Mouse (Mus musculus) heart, embryonic 12.5 days (tissue): ENCODE results near the gene Sft2d1. TPM values are rescaled to one million over a fixed set of nuclear protein-coding genes. Genes with fewer than 3 reads are reported as not detected.
A peak's percentile ranks its signal among the peaks of the same experiment; 100 is the strongest.
"Not testable (repeated sequence)": the region's sequence is repeated elsewhere in the genome, so short reads cannot be mapped to it uniquely, and the experiment has no call there.

ENCODE experiments used
- ATAC-seq: fragments of 200-750 bp; cut with Nextera tagmentation; 2 replicates; pipeline ENCODE4 v1.8.0; 2017; ENCODE audit warnings: moderate TSS enrichment, moderate library complexity; ENCODE audit not compliant: insufficient number of reproducible peaks, low FRiP score
- H3K27ac ChIP-seq: fragments of 300-500 bp; sonication (generic); 2 replicates; pipeline ENCODE4 v1.5.1; 2016; ENCODE audit warnings: mild to moderate bottlenecking, moderate library complexity; ENCODE audit not compliant: poor library complexity, severe bottlenecking
- H3K27me3 ChIP-seq: fragments of 300-500 bp; sonication (generic); replicated peaks from 2 replicates; pipeline ENCODE4 v1.6.1; 2016; ENCODE audit warnings: mild to moderate bottlenecking, moderate library complexity
- H3K36me3 ChIP-seq: fragments of 300-500 bp; sonication (generic); 2 replicates; pipeline ENCODE4 v1.6.1; 2016; ENCODE audit warnings: mild to moderate bottlenecking, moderate library complexity
- H3K4me1 ChIP-seq: fragments of 300-500 bp; sonication (generic); replicated peaks from 2 replicates; pipeline ENCODE4 v1.6.1; 2016; ENCODE audit warnings: mild to moderate bottlenecking
- H3K4me2 ChIP-seq: fragments of 300-500 bp; sonication (generic); 2 replicates; pipeline ENCODE4 v1.6.1; 2016; ENCODE audit warnings: mild to moderate bottlenecking, moderate library complexity
- H3K4me3 ChIP-seq: fragments of 300-500 bp; sonication (generic); 2 replicates; pipeline ENCODE4 v1.5.1; 2016; ENCODE audit warnings: mild to moderate bottlenecking
- H3K9ac ChIP-seq: fragments of 300-500 bp; sonication (generic); 2 replicates; pipeline ENCODE4 v1.6.1; 2016; ENCODE audit warnings: mild to moderate bottlenecking, moderate library complexity
- H3K9me3 ChIP-seq: fragments of 300-500 bp; sonication (generic); replicated peaks from 2 replicates; pipeline ENCODE4 v1.6.1; 2016; ENCODE audit warnings: mild to moderate bottlenecking, moderate library complexity
- WGBS: fragments of 180-500 bp; shearing (Covaris S2); methylation state at CpG from one replicate; pipeline ENCODE4 v1.1.7; 2016; 5-methylcytosine and 5-hydroxymethylcytosine counted together
- polyA plus RNA-seq: library from polyadenylated mRNA; unstranded; fragments of >200 nt; fragmentation: Nextera tagmentation; extraction: Ambion mirVana; gene quantifications from 2 replicates; pipeline ENCODE4 v1.2.1, GENCODE M21; 2016

Gene Sft2d1
- 69.6 and 73.6 TPM in 2 replicates for polyA plus RNA-seq

GRCm38 (mm10) chr17:8310838-8311614 lies at the start of gene Sft2d1:
Gene Sft2d1 (plus strand): TSS chr17:8311102.
- Histone ChIP-seq H3K9ac (peak within 1 kb of the TSS; percentile 88), H3K4me3 (peak within 1 kb of the TSS; percentile 93), H3K4me1 (peaks cover 17% of the 10 kb centered on the region), H3K9me3 (no peaks in the 10 kb centered on the region), H3K27me3 (no peaks in the 10 kb centered on the region), H3K4me2 (peak within 1 kb of the TSS; percentile 78), H3K27ac (peak within 1 kb of the TSS; percentile 30; the same call in 1 of the 2 replicates), H3K36me3 (no peaks in the 10 kb centered on the region)
- WGBS, result under 1% methylated on average over 54 of the region's 54 CpGs
- ATAC-seq, result peak; percentile 94

GRCm38 (mm10) chr17:8264638-8265037 lies 46.3 kb upstream of the Sft2d1 start:
- H3K27me3 ChIP-seq, result peaks cover 23% of the 10 kb centered on the region
- not testable (repeated sequence) for H3K36me3 ChIP-seq, ATAC-seq, H3K4me2 ChIP-seq, H3K4me3 ChIP-seq, H3K27ac ChIP-seq, H3K9me3 ChIP-seq, H3K4me1 ChIP-seq, H3K9ac ChIP-seq
- whole genome bisulfite sequencing, result 14% methylated on average over 7 of the region's 7 CpGs

GRCm38 (mm10) chr17:8272054-8272749 lies 38.7 kb upstream of the Sft2d1 start:
- H3K4me1 ChIP-seq, result 0 out of 2 replicates have a peak, but pooled peaks cover 4% of the 10 kb centered on the region
- no peak for ATAC-seq
- no peaks in the 10 kb centered on the region for H3K9me3 ChIP-seq
- 33% methylated on average over 6 of the region's 6 CpGs for WGBS
- no peak overlapping the region for H3K4me3 ChIP-seq
- no peaks in the 10 kb centered on the region for H3K36me3 ChIP-seq
- H3K27ac ChIP-seq, result no peak overlapping the region
- H3K27me3 ChIP-seq, result peaks cover 15% of the 10 kb centered on the region
- no peak overlapping the region for H3K4me2 ChIP-seq
- H3K9ac ChIP-seq, result no peak overlapping the region

GRCm38 (mm10) chr17:8272951-8273350 lies 38.0 kb upstream of the Sft2d1 start:
- H3K4me1 ChIP-seq, result 0 out of 2 replicates have a peak, but pooled peaks cover 4% of the 10 kb centered on the region
- H3K36me3 ChIP-seq, result no peaks in the 10 kb centered on the region
- 49% methylated on average over 6 of the region's 6 CpGs for WGBS
- H3K4me3 ChIP-seq, result no peak overlapping the region
- H3K27ac ChIP-seq, result no peak overlapping the region
- no peak overlapping the region for H3K9ac ChIP-seq
- H3K4me2 ChIP-seq, result no peak overlapping the region
- peaks cover 15% of the 10 kb centered on the region for H3K27me3 ChIP-seq
- no peak for ATAC-seq
- no peaks in the 10 kb centered on the region for H3K9me3 ChIP-seq

- Histone ChIP-seq H3K4me2 (no peak overlapping the region), H3K27me3 (peaks cover 21% of the 10 kb centered on the region), H3K4me3 (no peak overlapping the region), H3K27ac (no peak overlapping the region), H3K4me1 (0 out of 2 replicates have a peak, but pooled peaks cover 4% of the 10 kb centered on the region), H3K9ac (no peak overlapping the region), H3K36me3 (no peaks in the 10 kb centered on the region), H3K9me3 (no peaks in the 10 kb centered on the region)
- 69% methylated on average over 4 of the region's 4 CpGs for WGBS
- no peak for ATAC-seq
Measured at GRCm38 (mm10) chr17:8276071-8276470, 34.8 kb upstream of the Sft2d1 start.

GRCm38 (mm10) chr17:8276680-8277079 lies 34.2 kb upstream of the Sft2d1 start:
- WGBS, result 71% methylated on average over 7 of the region's 7 CpGs
- Histone ChIP-seq H3K4me3 (no peak overlapping the region), H3K27me3 (peaks cover 18% of the 10 kb centered on the region), H3K4me1 (0 out of 2 replicates have a peak, but pooled peaks cover under 1% of the 10 kb centered on the region), H3K9me3 (no peaks in the 10 kb centered on the region), H3K9ac (no peak overlapping the region), H3K4me2 (no peak overlapping the region), H3K27ac (no peak overlapping the region), H3K36me3 (no peaks in the 10 kb centered on the region)
- ATAC-seq, result no peak

- no peak overlapping the region for H3K27ac ChIP-seq
- H3K9ac ChIP-seq, result no peak overlapping the region
- no peak overlapping the region for H3K4me2 ChIP-seq
- no peaks in the 10 kb centered on the region for H3K9me3 ChIP-seq
- no peaks in the 10 kb centered on the region for H3K36me3 ChIP-seq
- H3K4me3 ChIP-seq, result no peak overlapping the region
- ATAC-seq, result no peak
- H3K27me3 ChIP-seq, result peaks cover 17% of the 10 kb centered on the region
- WGBS, result 82% methylated on average over 3 of the region's 3 CpGs
- H3K4me1 ChIP-seq, result no peaks in the 10 kb centered on the region; the same call in 1 of the 2 replicates
Measured at GRCm38 (mm10) chr17:8277266-8277665, 33.6 kb upstream of the Sft2d1 start.

- 66% methylated on average over 3 of the region's 3 CpGs for WGBS
- Histone ChIP-seq H3K4me2 (no peak overlapping the region), H3K9ac (no peak overlapping the region), H3K27ac (no peak overlapping the region), H3K27me3 (peaks cover 17% of the 10 kb centered on the region), H3K36me3 (no peaks in the 10 kb centered on the region), H3K4me3 (no peak overlapping the region), H3K9me3 (no peaks in the 10 kb centered on the region), H3K4me1 (no peaks in the 10 kb centered on the region; the same call in 1 of the 2 replicates)
- no peak for ATAC-seq
Measured at GRCm38 (mm10) chr17:8278356-8278755, 32.5 kb upstream of the Sft2d1 start.

- Histone ChIP-seq H3K36me3 (no peaks in the 10 kb centered on the region), H3K9ac (peak within 1 kb of the TSS; percentile 85), H3K4me1 (peaks cover 6% of the 10 kb centered on the region; the same call in 1 of the 2 replicates), H3K4me3 (peak within 1 kb of the TSS; percentile 69), H3K27me3 (peaks cover 5% of the 10 kb centered on the region; the same call in 1 of the 2 replicates), H3K27ac (peak within 1 kb of the TSS; percentile 99), H3K4me2 (peak within 1 kb of the TSS; percentile 93), H3K9me3 (no peaks in the 10 kb centered on the region)
- WGBS, result under 1% methylated on average over 35 of the region's 35 CpGs
- peak; percentile 80 for ATAC-seq
Measured at GRCm38 (mm10) chr17:8282821-8283525, 27.9 kb upstream of the Sft2d1 start, which contains the start of gene Mpc1. Gene Mpc1 (plus strand): TSS chr17:8282904.

- H3K27me3 ChIP-seq, result peaks cover 5% of the 10 kb centered on the region; the same call in 1 of the 2 replicates
- WGBS, result under 1% methylated on average over 77 of the region's 77 CpGs
- peak; percentile 99 for ATAC-seq
- H3K9me3 ChIP-seq, result no peaks in the 10 kb centered on the region
- no peaks in the 10 kb centered on the region for H3K36me3 ChIP-seq
- peak overlapping the region; percentile 93 for H3K4me2 ChIP-seq
- peak overlapping the region; percentile 69 for H3K4me3 ChIP-seq
- peak overlapping the region; percentile 99 for H3K27ac ChIP-seq
- peaks cover 6% of the 10 kb centered on the region; the same call in 1 of the 2 replicates for H3K4me1 ChIP-seq
- peak overlapping the region; percentile 85 for H3K9ac ChIP-seq
Measured at GRCm38 (mm10) chr17:8283526-8284253, 27.2 kb upstream of the Sft2d1 start.
